Mouse (Mus musculus): ENCODE results near the gene Rps16.

GRCm38 (mm10) chr7:28401942-28402341, 51.5 kb downstream of the Rps16 start:
- TF ChIP-seq CTCF (IDR thresholded peaks at IDR 0.05; ENCODE audit: low read depth): no peak
- no peak for TF ChIP-seq EP300 (IDR thresholded peaks at IDR 0.05; ENCODE audit: low read depth)
